Mouse (Mus musculus) embryonic facial prominence, embryonic 13.5 days (tissue): ENCODE results near the gene Slc1a5. TPM values are rescaled to one million over a fixed set of nuclear protein-coding genes. Genes with fewer than 3 reads are reported as not detected.
A peak's percentile ranks its signal among the peaks of the same experiment; 100 is the strongest.

ENCODE experiments used
- ATAC-seq: fragments of 200-750 bp; cut with Nextera tagmentation; 2 replicates; pipeline ENCODE4 v1.8.0; 2017; ENCODE audit warnings: low read depth; ENCODE audit not compliant: insufficient number of reproducible peaks, insufficient read depth, low FRiP score, low TSS enrichment
- H3K27ac ChIP-seq: fragments of 300-500 bp; sonication (generic); 2 replicates; pipeline ENCODE4 v1.5.1; 2015; ENCODE audit warnings: moderate library complexity, mild to moderate bottlenecking, inconsistent platforms
- H3K27me3 ChIP-seq: fragments of 300-500 bp; sonication (generic); 2 replicates; pipeline ENCODE4 v1.6.1; 2015; ENCODE audit warnings: mild to moderate bottlenecking, inconsistent platforms
- H3K36me3 ChIP-seq: fragments of 300-500 bp; sonication (generic); 2 replicates; pipeline ENCODE4 v1.6.1; 2015; ENCODE audit warnings: mild to moderate bottlenecking, inconsistent platforms
- H3K4me1 ChIP-seq: fragments of 300-500 bp; sonication (generic); 2 replicates; pipeline ENCODE4 v1.6.1; 2015; ENCODE audit warnings: inconsistent platforms
- H3K4me2 ChIP-seq: fragments of 300-500 bp; sonication (generic); 2 replicates; pipeline ENCODE4 v1.6.1; 2015; ENCODE audit warnings: moderate library complexity, mild to moderate bottlenecking, inconsistent platforms
- H3K4me3 ChIP-seq: fragments of 300-500 bp; sonication (generic); 2 replicates; pipeline ENCODE4 v1.5.1; 2015; ENCODE audit warnings: mild to moderate bottlenecking, inconsistent platforms
- H3K9ac ChIP-seq: fragments of 300-500 bp; sonication (generic); 2 replicates; pipeline ENCODE4 v1.6.1; 2015; ENCODE audit warnings: mild to moderate bottlenecking, inconsistent platforms
- H3K9me3 ChIP-seq: fragments of 300-500 bp; sonication (generic); 2 replicates; pipeline ENCODE4 v1.6.1; 2016; ENCODE audit warnings: inconsistent platforms
- WGBS: fragments of 180-500 bp; shearing (Covaris S2); methylation state at CpG from one replicate; pipeline ENCODE4 v1.1.7; 2015; ENCODE audit warnings: mixed read lengths; 5-methylcytosine and 5-hydroxymethylcytosine counted together
- polyA plus RNA-seq: library from polyadenylated mRNA; unstranded; fragments of >200 nt; fragmentation: Nextera tagmentation; extraction: Ambion mirVana; gene quantifications from 2 replicates; pipeline ENCODE4 v1.2.1, GENCODE M21; 2015

Slc1a5 gene
- polyA plus RNA-seq, 1 experiment from 2014 or later, result 29.1 TPM

GRCm38 (mm10) chr7:16783224-16783688, 2.1 kb downstream of the Slc1a5 start:
- Histone ChIP-seq H3K9ac (peak overlapping the region; percentile 77), H3K4me2 (peak overlapping the region; percentile 100), H3K36me3 (peaks cover 12% of the 10 kb centered on the region; the same call in 1 of the 2 replicates), H3K27me3 (no peaks in the 10 kb centered on the region), H3K9me3 (no peaks in the 10 kb centered on the region), H3K4me1 (peaks cover 29% of the 10 kb centered on the region), H3K4me3 (peak overlapping the region; percentile 66), H3K27ac (no peak overlapping the region)
- WGBS, result 14% methylated on average over 10 of the region's 10 CpGs
- no peak for ATAC-seq

- H3K4me3 ChIP-seq, result peak overlapping the region; percentile 66
- no peaks in the 10 kb centered on the region for H3K9me3 ChIP-seq
- peaks cover 13% of the 10 kb centered on the region; the same call in 1 of the 2 replicates for H3K36me3 ChIP-seq
- H3K4me1 ChIP-seq, result peaks cover 29% of the 10 kb centered on the region
- H3K4me2 ChIP-seq, result peak overlapping the region; percentile 100
- H3K27me3 ChIP-seq, result no peaks in the 10 kb centered on the region
- ATAC-seq, result no peak
- WGBS, result 37% methylated on average over 17 of the region's 17 CpGs
- H3K27ac ChIP-seq, result no peak overlapping the region
- peak overlapping the region; percentile 77 for H3K9ac ChIP-seq
Observed at GRCm38 (mm10) chr7:16783758-16784415, 2.7 kb downstream of the Slc1a5 start.

GRCm38 (mm10) chr7:16784498-16784976, 3.4 kb downstream of the Slc1a5 start:
- WGBS, result 74% methylated on average over 10 of the region's 10 CpGs
- Histone ChIP-seq H3K27ac (no peak overlapping the region), H3K9me3 (no peaks in the 10 kb centered on the region), H3K9ac (no peak overlapping the region), H3K4me3 (0 out of 2 replicates have a peak overlapping the region, but pooled peaks have one; percentile 66), H3K4me2 (peak overlapping the region; percentile 100), H3K36me3 (peaks cover 14% of the 10 kb centered on the region), H3K27me3 (no peaks in the 10 kb centered on the region), H3K4me1 (peaks cover 29% of the 10 kb centered on the region)
- ATAC-seq, result no peak

- Histone ChIP-seq H3K27me3 (no peaks in the 10 kb centered on the region), H3K36me3 (peaks cover 23% of the 10 kb centered on the region), H3K4me3 (no peak overlapping the region), H3K27ac (no peak overlapping the region), H3K9ac (no peak overlapping the region), H3K4me2 (no peak overlapping the region), H3K4me1 (peaks cover 29% of the 10 kb centered on the region), H3K9me3 (no peaks in the 10 kb centered on the region)
- WGBS, result 86% methylated on average over 8 of the region's 8 CpGs
- no peak for ATAC-seq
Observed at GRCm38 (mm10) chr7:16785541-16786083, 4.5 kb downstream of the Slc1a5 start.

- Histone ChIP-seq H3K4me1 (no peaks in the 10 kb centered on the region), H3K27me3 (no peaks in the 10 kb centered on the region), H3K4me3 (no peak overlapping the region), H3K4me2 (no peak overlapping the region), H3K36me3 (peaks cover 36% of the 10 kb centered on the region), H3K27ac (no peak overlapping the region), H3K9me3 (no peaks in the 10 kb centered on the region), H3K9ac (no peak overlapping the region)
- 68% methylated on average over 5 of the region's 5 CpGs for WGBS
- ATAC-seq, result no peak
Observed at GRCm38 (mm10) chr7:16792316-16792715, 11.2 kb downstream of the Slc1a5 start.

- H3K36me3 ChIP-seq, result peaks cover 42% of the 10 kb centered on the region
- H3K9me3 ChIP-seq, result no peaks in the 10 kb centered on the region
- no peaks in the 10 kb centered on the region for H3K4me1 ChIP-seq
- no peak overlapping the region for H3K4me2 ChIP-seq
- H3K27me3 ChIP-seq, result no peaks in the 10 kb centered on the region
- no peak for ATAC-seq
- no peak overlapping the region for H3K9ac ChIP-seq
- H3K4me3 ChIP-seq, result no peak overlapping the region
- 88% methylated on average over 19 of the region's 19 CpGs for WGBS
- H3K27ac ChIP-seq, result no peak overlapping the region
Observed at GRCm38 (mm10) chr7:16793010-16793725, 12.0 kb downstream of the Slc1a5 start.

GRCm38 (mm10) chr7:16794886-16795285, 13.7 kb downstream of the Slc1a5 start:
- Histone ChIP-seq H3K36me3 (peaks cover 46% of the 10 kb centered on the region), H3K4me2 (no peak overlapping the region), H3K27ac (no peak overlapping the region), H3K4me3 (no peak overlapping the region), H3K9ac (no peak overlapping the region), H3K9me3 (no peaks in the 10 kb centered on the region), H3K27me3 (no peaks in the 10 kb centered on the region), H3K4me1 (no peaks in the 10 kb centered on the region)
- ATAC-seq, result no peak
- WGBS, result 81% methylated on average over 5 of the region's 5 CpGs

GRCm38 (mm10) chr7:16804409-16805028, 23.4 kb downstream of the Slc1a5 start:
- H3K4me1 ChIP-seq, result 0 out of 2 replicates have a peak, but pooled peaks cover under 1% of the 10 kb centered on the region
- 33% methylated on average over 8 of the region's 8 CpGs for WGBS
- 0 out of 2 replicates have a peak, but pooled peaks cover 3% of the 10 kb centered on the region for H3K9me3 ChIP-seq
- no peak overlapping the region for H3K9ac ChIP-seq
- H3K4me3 ChIP-seq, result no peak overlapping the region
- no peak overlapping the region for H3K27ac ChIP-seq
- peaks cover 32% of the 10 kb centered on the region for H3K36me3 ChIP-seq
- ATAC-seq, result no peak
- H3K27me3 ChIP-seq, result no peaks in the 10 kb centered on the region
- H3K4me2 ChIP-seq, result no peak overlapping the region

- no peak overlapping the region for H3K4me2 ChIP-seq
- H3K36me3 ChIP-seq, result peaks cover 33% of the 10 kb centered on the region
- ATAC-seq, result no peak
- H3K4me3 ChIP-seq, result no peak overlapping the region
- H3K27ac ChIP-seq, result no peak overlapping the region
- H3K4me1 ChIP-seq, result peaks cover 20% of the 10 kb centered on the region
- WGBS, result 90% methylated on average over 9 of the region's 9 CpGs
- H3K9ac ChIP-seq, result no peak overlapping the region
- 0 out of 2 replicates have a peak, but pooled peaks cover 3% of the 10 kb centered on the region for H3K9me3 ChIP-seq
- H3K27me3 ChIP-seq, result peaks cover 29% of the 10 kb centered on the region
Observed at GRCm38 (mm10) chr7:16807936-16808335, 26.8 kb downstream of the Slc1a5 start.

- ATAC-seq, result no peak
- peaks cover 29% of the 10 kb centered on the region for H3K27me3 ChIP-seq
- WGBS, result 81% methylated on average over 9 of the region's 9 CpGs
- no peak overlapping the region for H3K9ac ChIP-seq
- H3K9me3 ChIP-seq, result 0 out of 2 replicates have a peak, but pooled peaks cover 3% of the 10 kb centered on the region
- no peak overlapping the region for H3K4me2 ChIP-seq
- H3K27ac ChIP-seq, result no peak overlapping the region
- peaks cover 20% of the 10 kb centered on the region for H3K4me1 ChIP-seq
- peaks cover 40% of the 10 kb centered on the region for H3K36me3 ChIP-seq
- no peak overlapping the region for H3K4me3 ChIP-seq
Observed at GRCm38 (mm10) chr7:16808647-16809046, 27.5 kb downstream of the Slc1a5 start.

GRCm38 (mm10) chr7:16809739-16810138, 28.6 kb downstream of the Slc1a5 start:
- no peak for ATAC-seq
- peaks cover 29% of the 10 kb centered on the region for H3K27me3 ChIP-seq
- 28% methylated on average over 10 of the region's 10 CpGs for WGBS
- peaks cover 21% of the 10 kb centered on the region for H3K4me1 ChIP-seq
- H3K27ac ChIP-seq, result no peak overlapping the region
- H3K4me3 ChIP-seq, result no peak overlapping the region
- no peak overlapping the region for H3K9ac ChIP-seq
- H3K4me2 ChIP-seq, result no peak overlapping the region
- 0 out of 2 replicates have a peak, but pooled peaks cover 3% of the 10 kb centered on the region for H3K9me3 ChIP-seq
- H3K36me3 ChIP-seq, result peaks cover 45% of the 10 kb centered on the region
